Mouse (Mus musculus) kidney, postnatal 10 days (tissue): ENCODE data around the gene Ror2.
"Not testable (repeated sequence)": the region's sequence is repeated elsewhere in the genome, so short reads cannot be mapped to it uniquely, and the experiment has no call there.

Experiments used
- DNase-seq: peaks from one replicate; pipeline ENCODE4 v3.0.0; 2021; ENCODE audit warnings: mixed read lengths

Ror2 gene

GRCm38 (mm10) chr13:53285756-53286361, at the start of gene Ror2:
Ror2 (minus strand) TSS chr13:53286124.
- peak; percentile 89 for DNase-seq

DNA sequence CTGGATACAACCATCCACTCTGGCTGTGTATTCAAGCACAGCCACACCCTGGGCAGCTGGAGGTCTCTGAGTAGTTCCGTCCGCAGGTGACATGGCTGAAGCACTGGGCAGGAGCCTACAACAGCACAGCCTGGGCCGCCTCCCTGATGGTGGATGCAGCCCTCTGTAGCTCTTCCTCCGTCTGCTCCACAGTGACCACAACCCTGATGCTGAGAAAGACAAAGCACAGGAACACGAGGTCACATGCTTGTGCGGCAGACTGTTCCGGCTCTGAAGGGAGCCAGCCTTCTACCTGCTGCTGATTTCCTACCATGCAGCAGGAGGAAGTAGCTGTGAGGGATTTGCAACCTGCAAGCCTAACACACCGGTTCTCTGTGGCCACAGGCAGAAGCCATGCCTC, 47.8 kb upstream of the Ror2 start:
- no peak for DNase-seq

DNA sequence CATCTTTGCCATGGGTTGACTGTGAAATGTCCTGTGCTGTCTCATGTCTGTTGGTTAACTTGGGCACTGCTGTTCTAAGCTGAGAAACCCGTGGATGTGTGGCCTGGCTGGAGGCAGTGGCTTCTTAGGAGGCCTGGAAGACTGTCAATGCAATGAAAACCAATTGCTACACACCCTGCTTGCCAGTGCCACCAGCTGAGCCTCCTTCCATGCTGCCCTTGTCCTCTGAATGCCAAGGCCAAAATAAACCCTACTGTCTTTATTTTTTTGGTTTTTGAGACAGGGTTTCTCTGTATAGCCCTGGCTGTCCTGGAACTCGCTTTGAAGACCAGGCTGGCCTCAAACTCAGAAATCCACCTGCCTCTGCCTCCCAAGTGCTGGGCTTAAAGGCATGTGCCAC, 44.3 kb upstream of the Ror2 start:
- no peak for DNase-seq

DNA sequence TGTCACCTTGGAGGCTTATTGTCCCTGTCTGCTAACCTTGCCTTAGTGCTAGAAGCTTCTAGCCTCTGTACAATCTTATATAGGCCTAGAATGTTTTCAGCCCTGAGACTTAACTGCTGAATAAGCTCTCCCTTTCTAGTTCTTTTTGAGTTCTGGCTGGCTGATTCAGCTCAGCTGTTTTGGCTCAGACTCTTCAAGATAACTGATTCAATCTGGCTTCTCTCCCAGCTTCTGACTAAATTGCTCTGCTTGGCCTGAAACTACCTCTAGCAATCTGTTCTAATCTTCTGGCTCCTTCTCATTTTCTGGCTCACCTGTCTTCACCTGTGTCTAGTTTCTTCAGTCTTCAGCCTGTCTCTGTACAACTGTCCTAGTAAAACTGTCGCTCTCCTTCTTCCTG, 39.6 kb upstream of the Ror2 start:
- DNase-seq = no peak

- DNase-seq = no peak
Measured at GRCm38 (mm10) chr13:53323661-53324060, 37.7 kb upstream of the Ror2 start.

DNA sequence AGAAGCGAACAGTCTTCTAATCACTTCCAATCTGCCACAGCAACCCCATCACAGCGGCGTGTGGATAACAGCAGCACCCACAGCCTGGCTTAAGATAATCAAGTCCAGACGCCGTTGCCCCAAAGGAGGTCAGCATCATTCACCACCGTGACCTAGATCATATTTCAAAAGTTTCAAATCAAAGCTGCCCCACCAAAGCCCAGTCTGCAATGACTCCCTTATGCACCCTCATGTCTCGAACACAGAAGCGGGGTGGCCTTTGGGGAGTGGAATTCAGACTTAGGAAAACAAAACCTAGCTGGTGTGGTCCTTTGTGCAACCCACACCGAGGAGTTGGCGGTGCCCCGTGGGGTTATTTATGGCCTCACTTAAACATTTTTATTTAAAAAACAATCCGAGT, 35.0 kb upstream of the Ror2 start:
- no peak for DNase-seq

DNA sequence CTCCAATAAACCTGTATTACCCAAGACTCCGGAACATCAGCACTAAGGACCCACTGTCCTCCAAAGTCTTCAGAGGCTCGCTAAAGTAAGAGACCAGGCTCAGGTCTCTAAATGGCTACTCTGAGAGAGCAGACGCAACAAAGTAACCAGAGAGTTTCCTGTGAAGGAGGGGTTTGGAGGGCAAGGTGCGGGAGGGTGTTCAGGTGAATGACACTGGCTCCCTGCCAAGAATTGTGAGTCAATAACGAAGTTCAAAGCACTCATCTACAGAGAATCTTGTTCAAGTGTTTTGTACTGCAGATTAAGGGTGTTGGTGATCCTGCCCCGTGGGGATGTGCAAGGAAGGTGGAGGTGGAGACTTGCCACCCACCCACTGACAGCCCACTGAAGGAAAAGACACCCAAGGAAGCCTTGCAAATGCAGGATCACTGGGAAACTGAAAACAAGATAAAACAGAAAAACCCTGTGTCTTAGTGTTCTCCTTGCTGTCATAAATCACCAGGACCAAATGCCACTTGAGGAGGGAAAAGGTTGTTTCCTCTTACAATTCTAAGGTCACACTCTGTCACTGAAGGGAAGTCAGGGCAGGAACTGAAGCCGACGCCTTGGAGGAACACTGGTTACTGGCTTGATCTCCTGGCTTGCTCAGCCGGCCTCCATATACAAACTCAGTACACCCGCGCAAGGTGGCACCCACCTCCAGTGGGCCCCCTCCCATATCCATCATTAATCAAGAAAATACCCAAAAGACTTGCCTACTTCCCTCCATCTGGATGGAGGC, 30.8 kb upstream of the Ror2 start:
- peak; percentile 43 for DNase-seq

- not testable (repeated sequence) for DNase-seq
Measured at GRCm38 (mm10) chr13:53315757-53316156, 29.8 kb upstream of the Ror2 start.

- no peak for DNase-seq
Measured at GRCm38 (mm10) chr13:53310442-53310841, 24.5 kb upstream of the Ror2 start.

- peak; percentile 70 for DNase-seq
Measured at GRCm38 (mm10) chr13:53309661-53310160, 23.8 kb upstream of the Ror2 start.

DNA sequence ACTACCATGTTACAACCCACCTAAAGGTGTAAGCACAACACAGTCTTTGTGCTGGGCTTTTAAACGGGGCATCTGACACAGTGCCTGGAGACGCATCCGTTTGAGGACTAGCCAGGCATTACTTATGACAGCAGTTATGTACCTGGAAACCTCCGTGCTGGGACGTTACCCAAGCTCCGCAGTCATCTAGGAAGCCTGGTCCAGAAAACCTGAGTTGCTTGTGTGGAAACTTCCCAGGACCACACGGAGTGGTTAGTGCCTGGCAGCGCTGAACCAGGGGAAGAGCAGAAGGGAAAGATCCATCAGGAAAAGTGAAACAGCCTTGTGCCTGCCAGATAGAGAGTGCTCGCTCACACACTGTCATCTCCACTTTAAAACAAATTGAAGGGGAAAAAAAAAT, 23.2 kb upstream of the Ror2 start:
- DNase-seq = no peak

- DNase-seq = no peak
Measured at GRCm38 (mm10) chr13:53306836-53307235, 20.9 kb upstream of the Ror2 start.

- DNase-seq = no peak
Measured at GRCm38 (mm10) chr13:53305256-53305655, 19.3 kb upstream of the Ror2 start.

DNA sequence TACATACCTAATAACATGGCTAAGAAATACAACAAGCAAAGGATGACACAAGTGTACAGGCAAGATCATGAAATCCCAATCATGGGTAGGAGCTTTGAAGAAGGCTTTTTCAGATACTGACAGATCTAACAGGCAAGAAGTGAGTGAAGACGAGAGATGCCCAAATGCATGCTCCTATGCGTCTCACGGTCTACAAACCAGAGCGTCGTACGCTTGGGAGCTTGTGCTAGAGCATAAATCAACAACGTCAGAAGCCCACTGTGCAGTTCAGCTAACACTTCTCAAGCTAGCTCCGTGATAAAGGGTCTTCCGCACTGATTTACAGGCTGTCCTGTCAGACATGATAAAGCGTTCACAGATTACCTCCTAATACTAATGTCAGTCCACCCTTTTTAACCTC, 16.8 kb upstream of the Ror2 start:
- no peak for DNase-seq

- peak; percentile 30 for DNase-seq
Measured at GRCm38 (mm10) chr13:53293065-53293464, 7.1 kb upstream of the Ror2 start.

- DNase-seq = no peak
Measured at GRCm38 (mm10) chr13:53292244-53292643, 6.3 kb upstream of the Ror2 start.

- peak; percentile 53 for DNase-seq
Measured at GRCm38 (mm10) chr13:53285261-53285755, 616 bp downstream of the Ror2 start.

DNA sequence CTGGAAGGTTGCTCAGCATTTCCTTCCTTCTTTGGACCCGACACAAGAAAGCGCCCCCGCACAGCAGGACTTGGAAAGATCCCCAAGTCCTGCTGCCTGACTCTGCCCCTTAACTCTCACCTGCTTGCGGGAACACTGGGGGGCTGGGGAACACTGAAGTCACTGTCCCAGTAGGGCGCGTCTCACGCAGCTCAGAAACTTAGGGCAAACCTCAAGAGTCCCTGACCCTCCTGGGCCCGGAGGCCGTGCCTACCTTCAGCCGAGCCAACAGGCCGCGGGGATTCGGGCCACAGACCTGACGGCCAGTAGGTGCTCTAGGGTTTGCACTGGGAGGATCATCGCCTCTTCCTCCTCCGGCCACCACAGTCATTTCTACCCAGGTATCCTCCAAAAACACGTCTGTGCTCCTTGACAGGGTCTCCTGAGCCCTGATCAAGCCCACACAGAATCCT, 1.2 kb downstream of the Ror2 start:
- peak; percentile 30 for DNase-seq

DNA sequence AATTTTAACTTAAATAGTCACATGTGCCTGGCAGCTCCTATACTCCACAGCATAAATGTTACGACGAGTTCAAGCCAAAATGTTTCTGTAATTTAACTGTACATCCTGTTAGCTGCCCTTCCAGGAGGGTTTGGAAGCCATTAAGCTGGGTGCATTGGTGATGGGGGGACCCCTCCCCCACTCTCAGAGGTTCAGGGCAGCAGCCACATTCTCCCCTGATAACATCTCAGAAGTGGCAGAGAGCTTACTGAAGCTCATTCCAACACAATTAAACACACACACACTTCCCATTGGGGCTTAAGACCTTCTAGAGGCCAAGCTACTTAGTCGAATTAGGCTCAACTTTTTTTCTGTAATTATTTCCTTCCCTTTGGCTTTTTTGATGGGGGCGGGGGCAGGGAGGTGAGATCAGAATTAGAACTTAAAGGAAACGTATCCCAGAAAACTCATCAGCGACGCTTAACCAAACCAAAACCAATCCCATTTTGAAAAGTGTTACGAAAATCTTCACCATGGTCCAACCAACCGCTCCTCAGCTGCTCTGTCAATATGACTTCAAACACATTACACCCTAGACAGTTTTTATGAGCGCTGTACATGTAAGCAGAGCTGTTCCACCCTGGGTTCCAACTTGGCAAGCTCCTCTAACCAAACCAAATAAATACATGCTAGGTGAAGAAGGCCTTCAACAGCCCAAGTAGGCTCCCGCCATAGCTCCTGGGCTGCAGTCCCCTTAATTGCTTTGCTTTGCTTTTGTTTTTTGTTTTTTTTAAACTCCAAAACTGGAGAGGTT, 4.1 kb downstream of the Ror2 start:
- no peak for DNase-seq

- DNase-seq = no peak
Measured at GRCm38 (mm10) chr13:53278908-53279307, 7.0 kb downstream of the Ror2 start.

DNA sequence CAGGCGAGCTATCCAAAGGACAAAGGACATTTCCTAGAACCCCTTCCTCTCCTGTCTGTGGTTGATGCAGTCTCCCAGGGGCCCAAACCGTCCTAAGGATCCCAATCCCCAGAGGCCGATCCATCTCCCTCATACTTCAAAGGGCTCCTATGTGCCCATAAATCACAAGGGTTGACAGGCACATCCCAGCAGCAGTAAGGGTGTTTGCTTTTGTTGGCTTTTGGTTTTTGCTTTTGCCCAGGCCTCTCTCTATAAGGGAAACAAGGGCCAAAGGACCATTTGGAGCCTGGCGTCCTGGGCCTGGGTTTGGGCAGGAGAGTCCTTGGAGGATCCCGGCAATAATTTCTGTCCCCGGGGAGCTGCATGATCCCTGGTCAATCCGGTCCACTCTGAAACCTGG, 9.5 kb downstream of the Ror2 start:
- no peak for DNase-seq

DNA sequence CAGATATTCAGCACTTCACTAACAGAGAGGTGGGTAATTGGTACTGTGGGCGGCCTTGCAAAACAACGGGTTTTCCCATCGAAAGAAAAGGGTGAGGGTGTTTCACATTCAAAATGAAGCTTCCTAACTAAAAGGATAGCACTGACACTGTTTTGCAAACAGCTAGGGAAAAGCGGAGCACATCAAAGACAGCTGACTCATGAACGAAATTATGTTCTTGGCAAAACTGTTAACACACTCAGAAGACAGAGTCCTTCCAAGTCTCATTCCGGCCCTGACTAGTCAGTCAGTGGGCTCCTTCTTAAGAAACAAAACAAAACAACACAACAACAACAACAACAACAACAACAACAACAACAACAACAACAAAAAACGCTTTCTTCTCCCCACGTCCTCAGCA, 10.1 kb downstream of the Ror2 start:
- DNase-seq = no peak

DNA sequence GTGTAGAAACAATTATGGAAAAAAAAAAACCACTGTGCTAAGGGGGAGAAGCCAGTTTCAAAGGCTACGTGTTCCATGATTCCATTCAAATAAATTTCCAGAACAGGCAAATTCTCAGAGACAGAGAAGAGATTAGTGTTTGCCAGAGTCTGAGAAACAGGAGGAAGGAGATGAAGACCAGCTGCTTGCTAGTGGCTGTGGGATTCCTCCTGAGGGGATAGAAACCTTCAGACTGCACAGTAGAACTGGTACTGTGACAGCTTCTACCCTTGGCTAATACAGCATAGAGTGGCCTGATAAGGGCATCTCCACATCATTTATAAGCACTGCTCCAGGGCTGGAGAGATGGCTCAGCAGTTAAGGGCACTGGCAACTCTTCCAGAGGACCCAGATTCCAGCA, 11.2 kb downstream of the Ror2 start:
- no peak for DNase-seq
